Mouse (Mus musculus) natural killer cell, adult 2 months (primary cell): ENCODE measurements around the gene Acaca.
A peak's percentile ranks its signal among the peaks of the same experiment; 100 is the strongest.

Experiments used
- DNase-seq, 2 experiments: peaks; one replicate each; pipeline ENCODE4 v3.0.0; 2022; ENCODE audit warnings: low spot score in 2 of 2

The Acaca gene

GRCm38 (mm10) chr11:84128943-84129798 lies at the start of gene Acaca, which contains the start of gene Tada2a:
TSS of gene Acaca (plus strand) at chr11:84129672.
TSS of gene Tada2a (minus strand) at chr11:84129600.
- peak; percentile 34 to 70 for DNase-seq

GRCm38 (mm10) chr11:84079887-84080286 lies 49.6 kb upstream of the Acaca start:
- no peak for DNase-seq

GRCm38 (mm10) chr11:84080327-84080726 lies 49.1 kb upstream of the Acaca start:
- DNase-seq, result no peak

- no peak for DNase-seq
Observed at GRCm38 (mm10) chr11:84081901-84082300, 47.6 kb upstream of the Acaca start.

- no peak for DNase-seq
Observed at GRCm38 (mm10) chr11:84090572-84090971, 38.9 kb upstream of the Acaca start.

- DNase-seq, result no peak
Observed at GRCm38 (mm10) chr11:84095084-84095483, 34.4 kb upstream of the Acaca start.

GRCm38 (mm10) chr11:84097251-84097998 lies 32.0 kb upstream of the Acaca start:
- no peak for DNase-seq

- DNase-seq, result no peak
Observed at GRCm38 (mm10) chr11:84101182-84101581, 28.3 kb upstream of the Acaca start.

- DNase-seq, result no peak
Observed at GRCm38 (mm10) chr11:84104036-84104435, 25.4 kb upstream of the Acaca start.

- no peak for DNase-seq
Observed at GRCm38 (mm10) chr11:84107137-84107536, 22.3 kb upstream of the Acaca start.

- no peak for DNase-seq
Observed at GRCm38 (mm10) chr11:84113623-84114022, 15.8 kb upstream of the Acaca start.

- no peak for DNase-seq
Observed at GRCm38 (mm10) chr11:84115646-84116045, 13.8 kb upstream of the Acaca start.

GRCm38 (mm10) chr11:84116221-84116620 lies 13.3 kb upstream of the Acaca start:
- no peak for DNase-seq

GRCm38 (mm10) chr11:84117431-84117830 lies 12.0 kb upstream of the Acaca start:
- DNase-seq, result no peak

GRCm38 (mm10) chr11:84121051-84121956 lies 8.2 kb upstream of the Acaca start:
- no peak for DNase-seq

- DNase-seq, result no peak
Observed at GRCm38 (mm10) chr11:84127977-84128376, 1.5 kb upstream of the Acaca start.

GRCm38 (mm10) chr11:84129799-84130185 lies 320 bp downstream of the Acaca start:
- DNase-seq, result no peak

GRCm38 (mm10) chr11:84134331-84134860 lies 4.9 kb downstream of the Acaca start:
- DNase-seq, result no peak

- no peak for DNase-seq
Observed at GRCm38 (mm10) chr11:84136453-84136852, 7.0 kb downstream of the Acaca start.

- DNase-seq, result peak; percentile 12 to 26
Observed at GRCm38 (mm10) chr11:84141752-84142151, 12.3 kb downstream of the Acaca start.

- no peak for DNase-seq
Observed at GRCm38 (mm10) chr11:84145201-84145798, 15.8 kb downstream of the Acaca start.
